Mouse (Mus musculus) forebrain, embryonic 16.5 days (tissue): ENCODE measurements at regions not wholly inside any gene's neighbourhood (a gene's known extent, or its start where the extent isn't known, plus 50 kb on each side); places are given as distances from the start of the nearest gene placed in this dataset.

ENCODE experiments used
- ATAC-seq: fragments of 200-750 bp; cut with Nextera tagmentation; 2 replicates; pipeline ENCODE4 v1.8.0; 2017; ENCODE audit warnings: mild to moderate bottlenecking, moderate library complexity
- H3K27ac ChIP-seq: fragments of 300-500 bp; sonication (generic); 2 replicates; pipeline ENCODE4 v1.5.1; 2014; ENCODE audit warnings: low read length, control low read depth
- H3K27me3 ChIP-seq: fragments of 300-500 bp; sonication (generic); replicated peaks from 2 replicates; pipeline ENCODE4 v1.6.1; 2014; ENCODE audit warnings: low read length; ENCODE audit not compliant: control insufficient read depth, insufficient read depth
- H3K36me3 ChIP-seq: fragments of 300-500 bp; sonication (generic); 2 replicates; pipeline ENCODE4 v1.6.1; 2014; ENCODE audit not compliant: control insufficient read depth, insufficient read depth
- H3K4me1 ChIP-seq: fragments of 300-500 bp; sonication (generic); replicated peaks from 2 replicates; pipeline ENCODE4 v1.6.1; 2014; ENCODE audit warnings: low read length; ENCODE audit not compliant: control insufficient read depth, insufficient read depth
- H3K4me2 ChIP-seq: fragments of 300-500 bp; sonication (generic); 2 replicates; pipeline ENCODE4 v1.6.1; 2014; ENCODE audit warnings: mild to moderate bottlenecking, low read length, control low read depth
- H3K4me3 ChIP-seq: fragments of 300-500 bp; sonication (generic); replicated peaks from 2 replicates; pipeline ENCODE4 v1.5.1; 2014; ENCODE audit warnings: mild to moderate bottlenecking, low read length, control low read depth
- H3K9ac ChIP-seq: fragments of 300-500 bp; sonication (generic); replicated peaks from 2 replicates; pipeline ENCODE4 v1.6.1; 2014; ENCODE audit warnings: low read depth, low read length, control low read depth
- H3K9me3 ChIP-seq: fragments of 300-500 bp; sonication (generic); 2 replicates; pipeline ENCODE4 v1.6.1; 2016; ENCODE audit warnings: low read length; ENCODE audit not compliant: control insufficient read depth
- WGBS: fragments of 180-500 bp; shearing (Covaris S2); extraction: QIAGEN DNeasy Blood & Tissue Kit; methylation state at CpG from one replicate; pipeline ENCODE4 v1.1.7; 2014; 5-methylcytosine and 5-hydroxymethylcytosine counted together

DNA sequence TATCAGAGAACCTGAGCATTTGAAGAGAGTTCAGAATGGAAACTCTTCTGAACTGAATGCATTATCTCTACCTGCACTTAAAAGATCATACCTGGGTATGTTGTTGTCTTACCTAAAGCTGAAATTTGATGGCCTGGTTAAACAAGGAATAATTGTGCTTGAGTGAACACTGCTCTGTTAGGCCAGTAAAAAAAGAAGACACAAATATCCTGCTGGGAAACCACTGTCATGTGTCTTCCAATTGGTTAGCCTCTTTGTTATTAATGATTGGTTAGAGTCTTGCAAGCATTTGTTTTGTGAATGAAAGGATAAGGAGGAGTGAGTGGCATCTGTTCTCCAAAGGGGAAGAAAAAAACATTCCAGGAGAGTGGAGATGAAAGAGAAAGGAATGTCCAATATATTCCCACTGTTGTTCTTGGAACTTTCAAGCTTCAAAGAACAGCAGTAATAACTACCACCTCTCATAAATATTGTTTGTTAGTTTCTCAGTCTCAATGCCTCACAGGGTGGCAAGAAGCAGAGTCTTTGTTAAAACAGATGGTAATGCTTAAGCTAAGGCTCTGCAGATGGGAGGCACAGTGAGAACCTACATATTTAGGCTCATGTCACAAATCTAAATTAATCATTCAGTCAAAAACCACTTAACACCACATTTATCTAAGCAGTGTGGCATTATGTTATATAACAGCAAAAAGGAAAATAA is 165.5 kb downstream of the Dsel start:
- no peak overlapping the region for H3K4me3 ChIP-seq
- H3K27ac ChIP-seq, result no peak overlapping the region
- no peaks in the 10 kb centered on the region for H3K27me3 ChIP-seq
- H3K36me3 ChIP-seq, result no peaks in the 10 kb centered on the region
- no peaks in the 10 kb centered on the region for H3K4me1 ChIP-seq
- H3K4me2 ChIP-seq, result no peak overlapping the region
- no peaks in the 10 kb centered on the region for H3K9me3 ChIP-seq
- H3K9ac ChIP-seq, result no peak overlapping the region
- peak; percentile 77 for ATAC-seq

DNA sequence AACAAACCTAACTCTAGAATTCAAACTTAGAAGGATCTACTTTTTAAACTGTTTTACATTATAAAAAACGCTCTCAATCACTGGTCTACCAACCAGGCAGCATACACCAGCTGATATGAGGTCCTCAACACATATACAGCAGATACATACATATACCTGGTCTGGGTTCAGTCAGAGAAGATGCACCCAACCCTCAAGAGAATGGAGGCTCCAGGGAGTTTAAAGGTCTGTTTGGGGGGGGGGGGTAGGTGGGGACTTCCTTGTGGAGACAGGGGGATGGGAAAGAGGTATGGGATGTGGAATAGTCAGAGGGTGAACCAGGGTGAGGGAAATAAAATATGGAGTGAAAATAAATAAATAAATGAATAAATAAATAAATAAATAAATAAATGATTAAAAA is 203.8 kb downstream of the Dsel start:
- no peaks in the 10 kb centered on the region for H3K36me3 ChIP-seq
- H3K9ac ChIP-seq, result no peak overlapping the region
- WGBS, result 87% methylated on average over 1 of the region's 1 CpGs
- no peaks in the 10 kb centered on the region for H3K27me3 ChIP-seq
- H3K4me2 ChIP-seq, result no peak overlapping the region
- ATAC-seq, result no peak
- no peak overlapping the region for H3K27ac ChIP-seq
- H3K4me3 ChIP-seq, result no peak overlapping the region
- no peaks in the 10 kb centered on the region for H3K4me1 ChIP-seq
- H3K9me3 ChIP-seq, result no peaks in the 10 kb centered on the region

DNA sequence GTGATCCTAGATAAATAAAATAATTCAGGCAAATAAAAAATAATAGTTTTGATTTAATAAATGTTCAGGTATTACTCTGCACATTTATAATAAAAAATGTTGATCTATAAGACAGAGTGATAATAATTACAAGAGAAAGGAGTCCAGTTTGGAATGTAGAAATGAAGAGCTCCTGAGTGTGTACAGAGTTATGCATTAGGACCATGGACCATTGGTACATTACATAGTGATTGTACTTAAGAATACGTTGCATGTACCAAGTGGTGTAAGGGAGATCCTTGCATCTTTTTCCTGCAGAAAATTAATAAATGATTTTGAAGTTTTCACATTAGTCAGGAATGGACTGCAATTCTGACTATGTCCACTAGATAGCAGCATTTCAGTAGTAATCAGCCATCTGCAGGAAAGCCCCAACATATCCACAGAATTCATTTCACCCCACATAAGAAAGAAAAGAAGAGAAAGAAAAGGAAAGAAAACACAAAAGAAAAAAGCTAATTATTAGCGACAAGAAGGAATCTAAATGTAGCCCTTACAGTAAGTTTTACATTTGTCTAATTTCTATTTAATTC is 204.5 kb downstream of the Dsel start:
- peak; percentile 72; the same call in 1 of the 2 replicates for ATAC-seq
- WGBS, result 5% methylated on average over 2 of the region's 2 CpGs

DNA sequence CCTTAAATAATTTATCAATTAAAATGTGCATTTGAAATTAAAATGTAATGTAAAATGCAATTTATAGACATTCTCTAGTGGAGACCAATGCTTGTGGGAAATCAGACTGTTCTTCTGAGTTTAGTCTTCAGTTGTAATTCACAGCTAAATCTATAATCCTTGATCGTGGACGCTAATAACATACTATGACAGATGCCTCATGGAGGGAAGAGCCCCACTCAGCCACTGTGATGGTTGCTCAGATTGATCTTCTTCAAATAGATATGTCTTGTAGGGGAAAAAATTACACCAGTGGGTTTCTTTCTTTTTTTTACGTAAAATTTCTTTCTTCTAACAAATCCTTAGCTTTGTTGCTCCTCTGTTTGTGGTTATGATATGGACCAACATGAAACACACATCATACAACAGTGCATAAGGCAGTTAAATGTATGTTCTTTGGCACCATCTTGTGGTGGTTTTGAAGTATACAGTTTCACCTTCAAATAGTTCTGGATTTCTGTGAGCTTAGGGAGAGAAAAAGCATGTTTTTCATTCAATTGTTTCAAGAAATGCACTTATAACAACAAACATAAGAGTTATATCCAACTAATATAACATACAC is 230.8 kb downstream of the Dsel start:
- peak; percentile 94 for ATAC-seq
- Histone ChIP-seq H3K36me3 (no peaks in the 10 kb centered on the region), H3K4me1 (no peaks in the 10 kb centered on the region), H3K9ac (no peak overlapping the region), H3K4me2 (no peak overlapping the region), H3K27me3 (no peaks in the 10 kb centered on the region), H3K9me3 (no peaks in the 10 kb centered on the region), H3K27ac (no peak overlapping the region), H3K4me3 (no peak overlapping the region)
- WGBS, result 57% methylated on average over 3 of the region's 3 CpGs

More for the DNA sequence above, 204.5 kb downstream of the Dsel start:
- Histone ChIP-seq H3K36me3 (no peaks in the 10 kb centered on the region), H3K4me2 (no peak overlapping the region), H3K27ac (no peak overlapping the region), H3K27me3 (no peaks in the 10 kb centered on the region), H3K9me3 (no peaks in the 10 kb centered on the region), H3K9ac (no peak overlapping the region), H3K4me3 (no peak overlapping the region), H3K4me1 (no peaks in the 10 kb centered on the region)
